Mouse (Mus musculus) adrenal gland, postnatal 10 days (tissue): Measurements from ENCODE around the gene G430095P16Rik. TPM values are rescaled to one million over a fixed set of nuclear protein-coding genes. Genes with fewer than 3 reads are reported as not detected.

Experiments
- DNase-seq: peaks from one replicate; pipeline ENCODE4 v3.0.0; 2021; ENCODE audit warnings: mixed read lengths
- total RNA-seq, 2 experiments: library from RNA; stranded (reverse); gene quantifications; 2 replicates each; pipeline ENCODE4 v1.2.3; 2021

Gene G430095P16Rik
- total RNA-seq, 2 experiments from 2014 or later, result 0.51 to 0.88 TPM

DNA sequence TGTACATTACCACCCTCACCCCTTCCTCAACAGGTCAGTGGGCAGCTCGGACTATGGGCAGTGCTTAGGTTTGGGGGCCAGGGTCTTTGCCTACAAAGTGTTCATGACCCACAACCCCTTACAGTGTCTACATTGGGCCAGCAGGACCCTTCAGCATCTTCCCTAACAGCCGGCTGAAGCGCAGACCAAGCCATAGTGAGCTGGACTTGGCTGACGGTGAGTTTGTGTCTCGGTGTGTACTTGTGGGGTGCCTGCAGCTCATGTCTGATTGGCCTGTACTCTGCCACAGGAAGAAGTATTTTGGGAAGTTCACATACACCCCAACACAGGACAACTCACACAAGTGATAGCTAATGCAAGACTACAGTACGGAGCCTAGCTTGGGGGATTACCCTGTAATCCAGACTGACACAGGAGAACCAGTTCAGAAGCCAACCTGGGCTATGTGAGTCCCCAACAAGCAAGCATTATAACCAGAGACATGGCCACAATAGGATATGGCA is 19.8 kb upstream of the G430095P16Rik start:
- DNase-seq, result no peak

DNA sequence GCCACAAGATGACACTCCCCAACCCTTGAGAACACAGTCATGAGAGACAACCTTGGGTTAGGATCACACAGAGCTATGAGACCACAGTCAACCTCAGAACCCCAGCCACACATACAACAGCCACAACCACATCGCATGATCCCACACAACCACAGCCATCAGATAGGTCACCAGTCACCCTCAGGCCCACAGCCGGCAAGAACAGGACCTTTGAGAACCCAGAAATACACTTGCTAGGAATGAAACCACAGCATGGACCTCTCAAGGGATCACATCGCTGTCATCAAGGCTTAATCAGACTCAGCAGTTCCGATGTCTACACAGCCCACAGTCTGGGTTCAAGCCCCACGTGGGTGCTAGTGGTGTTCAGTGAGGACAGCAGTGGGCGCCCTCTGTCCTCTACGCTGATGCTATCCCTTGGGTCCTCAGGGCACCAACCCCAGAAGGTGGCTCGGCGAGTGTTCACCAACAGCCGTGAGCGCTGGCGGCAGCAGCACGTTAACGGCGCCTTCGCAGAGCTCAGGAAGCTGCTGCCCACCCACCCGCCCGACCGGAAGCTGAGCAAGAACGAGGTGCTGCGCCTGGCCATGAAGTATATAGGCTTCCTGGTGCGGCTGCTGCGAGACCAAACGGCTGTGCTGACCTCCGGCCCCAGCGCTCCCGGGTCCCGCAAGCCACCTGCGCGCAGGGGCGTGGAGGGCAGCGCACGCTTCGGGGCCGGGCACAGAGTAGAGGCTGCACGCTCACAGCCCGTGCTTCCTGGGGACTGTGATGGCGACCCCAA is 19.1 kb upstream of the G430095P16Rik start:
- DNase-seq, result no peak

DNA sequence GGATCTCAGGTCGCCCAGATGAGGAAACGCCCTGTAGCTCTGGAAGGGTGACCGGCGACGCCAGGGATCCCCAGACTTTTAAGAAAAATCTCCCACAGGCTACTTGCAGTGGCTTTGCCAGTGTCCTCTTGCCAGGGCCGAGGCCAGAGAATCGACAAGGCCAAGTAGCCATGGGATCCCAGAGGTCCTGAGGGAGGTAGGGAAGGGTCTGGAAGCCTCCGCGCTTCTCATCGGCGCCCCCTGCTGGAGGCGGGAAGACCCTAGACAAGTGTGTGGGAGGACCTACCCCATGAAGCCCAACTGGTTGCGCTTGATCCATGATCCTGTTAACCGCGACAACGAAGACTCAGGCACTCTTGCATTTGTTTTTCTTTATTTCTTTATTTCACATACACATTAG is 18.5 kb upstream of the G430095P16Rik start:
- peak; percentile 86 for DNase-seq

DNA sequence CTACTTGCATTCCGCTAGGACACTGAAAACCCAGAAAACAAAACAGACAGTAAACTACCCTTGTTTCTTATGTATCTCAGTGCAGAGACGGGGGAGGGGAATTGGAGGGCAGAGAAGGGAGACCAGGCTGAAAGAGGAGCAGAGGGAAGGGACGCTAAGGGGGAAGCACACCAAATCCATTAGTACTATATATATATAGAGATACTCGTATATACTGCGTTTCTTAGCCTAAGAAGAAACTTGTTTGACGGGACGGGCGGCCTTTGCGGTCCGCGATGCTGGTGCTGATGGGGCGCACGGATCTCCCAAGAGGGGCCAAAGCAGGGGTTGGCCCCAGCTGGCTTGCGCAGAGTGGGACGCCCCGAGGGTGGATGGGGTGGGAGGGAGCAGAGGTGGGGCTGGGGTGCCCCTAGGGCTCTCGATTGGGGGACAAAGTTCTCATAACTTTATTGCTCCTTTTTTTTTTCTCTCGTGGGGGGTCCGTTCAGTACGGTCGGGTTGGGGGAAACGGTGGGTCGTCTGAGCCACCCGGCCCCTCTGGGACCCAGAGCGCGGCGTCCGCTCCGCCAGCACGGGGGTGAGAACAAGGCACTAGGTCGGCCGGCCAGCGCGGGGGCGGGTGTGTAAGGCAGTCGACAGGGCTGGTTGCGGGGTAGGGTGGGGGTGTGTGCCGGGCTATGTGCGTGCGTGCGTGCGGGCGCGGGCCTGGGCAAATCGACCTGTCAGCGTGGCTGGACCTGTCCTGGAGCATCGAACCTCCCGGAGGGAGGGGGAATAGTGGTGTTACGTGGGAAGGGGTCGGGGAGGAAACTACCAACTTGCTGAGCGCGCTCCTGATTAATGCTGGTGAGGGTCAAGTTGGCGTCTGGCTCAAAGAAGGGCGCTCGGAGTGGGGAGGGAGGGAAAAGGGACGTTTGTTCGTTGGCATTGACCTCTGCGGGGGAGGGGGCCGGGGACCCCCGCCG is 17.7 kb upstream of the G430095P16Rik start:
- DNase-seq, result peak; percentile 52

DNA sequence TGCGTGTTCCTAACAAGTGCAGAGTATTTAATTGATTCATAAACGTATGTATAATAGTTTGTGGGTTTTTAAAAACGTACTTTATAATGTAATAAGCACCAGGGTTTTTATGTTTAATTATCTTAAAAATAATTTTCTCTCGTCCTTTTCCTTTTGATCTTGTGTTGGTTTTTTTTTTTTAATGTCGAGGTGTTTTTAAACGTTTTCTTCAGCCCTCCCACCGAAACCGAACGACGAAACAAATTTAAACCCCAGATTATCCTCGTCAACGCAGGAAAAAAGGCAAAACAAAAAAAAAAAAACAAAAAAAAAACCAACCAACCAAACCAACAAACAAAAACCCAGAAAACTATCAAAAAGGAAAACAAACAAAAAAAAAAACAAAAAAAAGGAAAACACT is 16.8 kb upstream of the G430095P16Rik start:
- DNase-seq, result no peak

DNA sequence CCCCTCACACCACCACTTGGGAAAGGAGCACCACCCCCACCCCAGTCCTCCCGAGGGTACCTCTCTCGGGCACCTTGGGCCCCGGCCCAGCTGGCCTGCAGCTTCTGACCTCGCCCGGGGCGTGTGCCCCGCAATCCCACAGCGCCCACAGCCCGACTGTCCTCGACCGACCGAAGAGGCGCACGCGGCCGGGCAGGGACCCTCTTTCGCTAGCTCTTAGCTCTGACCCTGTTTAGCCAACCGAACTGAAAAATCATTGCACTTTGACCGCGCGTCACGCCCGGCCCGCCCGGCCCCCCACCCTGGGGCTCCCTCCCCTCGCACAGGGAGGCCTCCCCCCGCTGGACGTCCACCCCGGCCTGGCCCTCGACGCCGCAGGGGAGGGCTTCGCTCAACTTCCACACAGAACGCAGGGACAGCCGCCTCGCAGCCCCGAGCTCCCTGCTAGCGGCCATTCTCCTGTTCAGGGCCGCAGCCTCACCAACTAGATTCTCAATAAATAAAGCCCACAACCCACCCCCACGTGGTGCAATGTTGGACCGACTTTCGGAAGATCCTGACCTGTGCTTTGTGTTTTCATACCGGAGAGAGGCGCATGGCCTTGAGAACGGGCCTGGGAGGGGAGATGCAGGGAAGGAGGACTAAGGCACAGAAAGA is 16.1 kb upstream of the G430095P16Rik start:
- DNase-seq, result peak; percentile 56

DNA sequence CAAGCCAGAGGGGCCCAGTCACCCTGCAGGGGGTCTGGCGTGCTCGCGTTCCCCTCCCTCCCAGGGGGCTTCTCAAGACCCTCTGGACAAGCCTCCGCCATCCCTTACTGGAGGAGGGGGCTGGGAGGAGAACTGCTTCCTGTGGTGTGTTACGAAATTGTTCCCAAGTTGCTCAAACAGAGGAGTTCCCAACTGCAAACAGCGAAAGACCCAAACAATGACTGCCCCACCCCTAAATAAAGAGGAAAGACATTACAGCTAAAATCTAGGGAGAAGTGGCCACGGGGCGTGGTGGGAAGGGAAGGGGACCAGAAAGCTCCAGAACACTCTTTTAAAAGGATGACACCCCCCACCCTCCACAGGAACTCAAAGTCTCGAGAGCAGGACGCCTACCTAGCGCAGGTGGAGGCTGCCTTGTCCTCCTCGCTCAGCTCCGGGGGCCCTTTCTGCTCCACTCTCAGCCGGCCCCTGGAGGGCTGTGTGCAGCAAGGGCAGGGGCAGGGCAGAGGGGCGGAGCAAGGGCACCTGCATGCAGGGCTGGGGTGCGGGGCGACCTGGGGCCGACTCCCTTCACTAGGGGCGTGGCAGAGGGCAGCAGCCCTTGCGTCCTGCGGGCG is 15.4 kb upstream of the G430095P16Rik start:
- no peak for DNase-seq

DNA sequence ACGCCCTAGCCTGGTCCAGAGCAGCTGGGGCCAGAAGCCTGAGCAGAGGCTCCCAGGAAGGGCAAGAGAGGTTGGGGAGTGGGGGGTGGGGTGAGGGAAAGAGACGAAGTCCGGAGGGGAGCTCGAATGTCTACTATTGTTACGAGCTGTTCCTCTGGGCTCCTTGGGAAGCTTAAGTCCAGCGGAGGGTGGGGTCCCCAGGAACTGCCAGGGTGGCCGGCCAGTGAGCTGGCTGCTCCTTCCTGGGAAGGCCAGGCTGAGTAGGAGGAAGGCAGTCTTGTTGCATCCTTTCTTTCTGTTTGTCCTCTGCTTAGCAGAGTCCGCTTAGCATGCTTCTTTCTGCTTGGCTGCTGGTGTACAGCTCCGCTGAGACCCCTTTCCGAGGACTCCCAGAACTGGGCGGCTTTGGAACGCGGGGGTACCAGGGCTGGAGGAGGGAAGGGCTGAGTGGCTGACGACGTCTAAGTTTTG is 14.7 kb upstream of the G430095P16Rik start:
- no peak for DNase-seq

DNA sequence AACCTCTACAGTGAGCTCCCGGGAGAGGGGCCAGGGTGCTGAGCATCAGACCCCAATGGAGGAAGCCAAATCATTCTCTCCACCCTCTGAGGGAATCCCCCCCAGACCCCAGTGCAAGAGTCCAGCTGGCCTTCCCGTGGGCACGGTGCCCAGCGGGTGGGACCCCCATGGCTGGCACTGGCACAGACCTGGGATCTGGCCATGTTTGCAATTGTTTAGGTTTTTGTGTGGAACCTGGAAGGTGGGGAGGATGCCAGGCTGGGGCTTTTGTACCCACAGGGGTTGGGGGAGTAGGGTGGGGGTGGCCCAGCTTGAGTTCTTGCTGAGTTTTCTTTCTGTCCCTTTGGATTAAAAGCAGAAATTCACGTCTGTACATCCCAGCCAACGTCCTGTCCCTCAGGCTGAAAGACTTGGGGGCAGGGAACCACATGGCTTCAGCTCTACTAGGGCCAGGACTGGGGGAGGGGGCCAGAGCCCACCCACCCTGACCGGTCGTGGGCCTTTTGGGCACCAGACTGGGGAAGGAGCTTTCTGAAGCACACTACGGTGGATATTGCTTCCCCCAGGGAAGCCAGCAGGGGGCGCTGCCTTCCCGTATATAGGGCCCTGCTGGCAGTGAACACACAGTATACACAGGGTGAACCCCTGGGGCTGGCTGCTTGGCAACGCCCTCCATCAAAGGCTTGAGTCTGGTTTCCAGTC is 13.9 kb upstream of the G430095P16Rik start:
- DNase-seq, result peak; percentile 91

DNA sequence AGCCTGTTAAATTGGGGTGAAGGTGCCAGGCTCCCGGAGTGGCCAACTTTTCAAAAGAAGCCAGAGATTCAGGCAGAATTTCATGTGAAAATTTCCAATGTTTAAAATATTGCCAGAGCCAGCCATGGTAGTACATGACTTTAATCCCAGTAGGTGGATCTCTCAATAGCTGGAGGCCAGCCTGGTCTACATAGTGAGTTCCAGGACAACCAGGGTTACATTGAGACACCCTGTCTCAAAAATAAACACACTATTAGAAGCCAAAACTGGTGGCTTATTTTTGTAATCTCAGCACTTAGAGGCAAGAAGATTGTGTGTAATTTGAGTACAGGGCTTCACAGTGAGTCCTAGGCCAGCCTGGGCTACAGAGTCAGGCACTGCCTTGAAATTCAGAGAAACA is 12.9 kb upstream of the G430095P16Rik start:
- no peak for DNase-seq

DNA sequence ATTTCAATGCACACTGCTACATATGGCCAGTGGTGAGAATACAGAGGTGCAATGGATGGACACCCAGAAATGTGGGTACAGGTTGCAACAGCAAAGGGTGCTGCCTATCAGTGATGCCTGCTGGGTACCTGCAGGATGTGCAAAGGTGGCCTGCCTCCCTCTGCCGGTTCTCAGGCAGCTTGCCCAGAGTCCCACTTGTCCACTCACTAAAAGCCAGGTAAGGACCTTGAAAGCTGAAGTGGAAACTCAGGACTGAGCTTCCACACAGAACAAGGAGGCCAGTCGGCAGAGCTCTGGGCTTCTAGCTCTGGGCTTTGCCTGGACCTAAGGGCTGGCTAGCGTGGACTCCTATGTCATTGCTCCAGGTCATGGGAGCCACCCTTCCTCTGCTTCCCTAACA is 11.5 kb upstream of the G430095P16Rik start:
- DNase-seq, result no peak

DNA sequence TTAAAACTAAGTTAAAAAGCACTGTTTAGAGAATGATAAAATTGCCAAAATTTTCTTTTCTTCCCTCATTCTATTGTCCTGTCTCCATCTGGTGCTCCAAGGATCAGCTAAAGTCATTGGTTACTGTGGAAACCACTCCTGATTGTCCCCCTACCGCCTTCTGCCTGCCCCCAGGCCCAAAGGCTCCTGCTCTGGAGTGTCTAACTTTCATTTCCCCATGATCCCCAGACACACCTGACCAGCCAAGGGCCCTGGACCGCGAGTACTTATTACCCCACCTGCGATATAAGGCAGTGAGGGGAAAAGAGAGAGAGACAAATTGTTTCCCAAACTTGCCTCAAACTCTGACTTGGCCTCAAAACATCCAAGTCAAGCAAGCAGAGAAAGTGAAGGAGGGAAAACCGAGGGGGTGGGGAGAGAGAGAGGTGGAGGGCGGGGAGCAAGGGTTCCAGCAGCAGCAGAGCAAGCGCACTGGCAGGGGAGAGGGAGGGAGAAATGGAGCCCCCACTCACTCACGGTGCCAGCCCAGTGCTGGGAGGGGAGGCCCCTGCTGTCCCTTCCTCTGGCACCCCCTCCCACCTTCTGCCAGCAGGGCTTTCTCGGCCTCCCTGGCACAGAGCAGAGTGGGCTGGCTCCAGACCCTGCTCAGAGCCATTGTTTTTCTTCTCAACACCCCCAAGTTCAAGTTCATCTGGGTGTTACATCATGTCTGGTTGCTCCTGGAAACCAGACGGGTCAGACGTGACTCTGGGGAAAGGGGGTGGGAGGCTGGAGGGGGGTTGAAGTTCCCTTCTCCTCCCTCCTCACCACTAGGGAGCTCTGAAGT is 10.7 kb upstream of the G430095P16Rik start:
- DNase-seq, result no peak

DNA sequence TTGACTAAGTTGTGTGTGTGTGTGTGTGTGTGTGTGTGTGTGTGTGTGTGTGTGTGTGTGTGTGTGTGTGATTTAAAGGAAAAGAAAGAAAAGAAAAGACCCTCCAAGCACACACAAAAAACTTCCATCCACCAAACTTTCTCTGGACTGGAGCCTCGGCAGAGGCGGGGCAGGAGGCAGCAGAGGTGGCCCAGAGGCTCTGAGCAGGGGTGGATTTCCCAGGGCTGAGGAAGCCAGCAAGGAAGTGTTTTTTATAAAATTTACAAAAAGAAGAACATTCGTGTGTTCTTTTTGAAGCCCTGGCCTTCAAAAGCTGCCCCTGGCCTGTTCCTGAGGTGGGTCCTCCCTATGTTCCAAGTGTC is 10.1 kb upstream of the G430095P16Rik start:
- no peak for DNase-seq

DNA sequence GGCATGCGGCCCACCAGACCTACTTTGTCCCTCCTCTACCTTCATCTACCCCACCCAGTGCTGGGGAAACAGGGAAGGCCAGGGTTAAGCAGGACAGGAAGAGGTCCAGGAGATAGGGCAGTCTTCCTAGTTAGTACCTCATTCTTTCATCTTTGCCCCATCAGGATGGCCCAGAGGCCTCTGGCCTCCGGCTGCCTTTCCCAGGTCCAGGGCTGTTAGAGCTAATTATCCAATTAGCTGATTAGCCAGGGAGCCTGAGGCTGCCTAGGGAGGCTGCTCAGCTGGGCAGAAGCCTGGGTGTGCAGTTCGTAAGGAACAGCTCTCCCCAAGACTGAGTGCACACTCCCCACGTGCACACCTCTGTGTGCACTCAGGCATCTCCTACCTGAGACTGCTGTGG is 9.4 kb upstream of the G430095P16Rik start:
- DNase-seq, result no peak

DNA sequence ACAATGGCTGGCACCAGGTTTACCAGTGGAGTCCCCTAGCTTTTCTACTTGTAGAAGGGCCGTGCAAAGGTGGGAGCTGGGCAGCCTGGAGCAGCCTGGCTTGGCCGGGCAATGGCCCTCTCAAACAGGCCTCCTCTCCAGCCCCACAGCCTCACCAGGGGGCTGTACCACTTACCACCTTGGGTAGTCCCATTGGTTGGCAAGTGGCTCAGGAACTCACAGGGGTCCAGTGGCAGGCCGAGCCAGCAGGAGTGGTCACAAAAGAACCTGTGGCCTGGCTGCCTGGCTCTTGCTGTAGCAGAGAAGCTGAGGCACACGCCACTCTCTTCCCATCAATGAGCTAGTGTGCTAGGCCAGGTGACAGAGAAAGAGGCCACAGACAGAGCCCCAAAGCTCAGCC is 8.6 kb upstream of the G430095P16Rik start:
- no peak for DNase-seq

DNA sequence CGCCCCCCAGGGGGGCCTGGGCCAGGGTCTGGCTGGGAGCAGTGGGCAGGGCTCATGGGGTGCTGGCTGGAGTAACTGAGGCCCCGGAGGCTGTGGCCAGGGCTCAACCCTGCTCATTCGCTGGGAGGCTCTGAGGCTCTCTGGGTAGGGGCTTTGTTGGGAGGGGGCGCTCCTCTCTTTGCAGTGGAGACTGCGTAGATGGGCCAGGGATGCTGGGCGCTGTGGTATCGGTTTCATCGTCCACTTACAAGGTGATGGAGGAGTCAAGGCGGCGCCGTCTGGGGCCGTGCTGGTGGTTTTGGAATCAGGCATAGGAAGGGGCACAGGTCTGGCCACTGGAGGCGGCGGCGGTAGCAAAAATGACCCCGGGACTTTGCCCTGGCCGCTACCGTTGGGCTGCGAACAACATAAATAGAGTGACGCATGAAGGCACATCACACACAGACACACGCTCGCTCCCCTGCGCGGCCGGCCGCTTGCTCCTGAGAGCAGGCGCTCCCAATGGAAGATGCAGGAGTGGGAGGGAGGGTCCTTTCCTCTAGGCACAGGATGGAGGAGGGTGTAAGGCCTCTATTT is 6.8 kb upstream of the G430095P16Rik start:
- no peak for DNase-seq

DNA sequence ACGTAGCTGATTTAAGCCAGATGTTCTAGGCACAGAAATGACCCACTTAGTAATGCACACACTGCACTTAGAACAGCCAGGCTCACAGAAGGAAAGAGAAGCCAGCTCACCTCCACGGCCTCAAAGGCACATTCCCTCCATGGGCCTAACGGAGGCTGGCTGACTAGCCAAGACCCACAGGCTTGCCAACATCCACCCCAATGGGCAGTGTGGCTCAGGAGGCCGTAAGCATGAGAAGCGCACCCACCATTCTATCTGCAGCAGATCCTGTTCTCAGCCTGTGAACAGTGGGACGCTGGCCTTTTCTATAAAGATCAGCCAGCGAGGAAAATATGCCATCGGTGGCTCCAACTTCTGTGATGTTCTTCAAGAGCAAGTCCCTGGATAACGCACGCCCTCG is 6.0 kb upstream of the G430095P16Rik start:
- no peak for DNase-seq

DNA sequence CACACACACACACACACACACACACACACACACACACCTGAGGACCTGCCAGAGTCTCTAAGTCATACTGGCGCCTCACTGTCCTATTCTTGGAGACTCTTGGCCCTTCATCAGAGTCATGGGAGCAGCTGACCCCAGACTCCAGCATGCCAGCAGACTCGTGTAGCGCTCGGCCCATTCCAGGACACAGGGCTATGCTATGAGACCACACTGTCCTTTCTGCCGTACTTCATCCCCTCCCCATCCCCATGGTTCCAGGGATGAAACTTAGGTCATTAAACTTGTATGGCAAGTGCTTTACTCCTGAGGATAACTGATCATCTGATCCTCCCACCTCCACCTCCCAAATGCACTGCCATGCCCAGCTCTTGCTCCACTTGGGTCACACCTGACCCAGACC is 4.3 kb upstream of the G430095P16Rik start:
- DNase-seq, result no peak

DNA sequence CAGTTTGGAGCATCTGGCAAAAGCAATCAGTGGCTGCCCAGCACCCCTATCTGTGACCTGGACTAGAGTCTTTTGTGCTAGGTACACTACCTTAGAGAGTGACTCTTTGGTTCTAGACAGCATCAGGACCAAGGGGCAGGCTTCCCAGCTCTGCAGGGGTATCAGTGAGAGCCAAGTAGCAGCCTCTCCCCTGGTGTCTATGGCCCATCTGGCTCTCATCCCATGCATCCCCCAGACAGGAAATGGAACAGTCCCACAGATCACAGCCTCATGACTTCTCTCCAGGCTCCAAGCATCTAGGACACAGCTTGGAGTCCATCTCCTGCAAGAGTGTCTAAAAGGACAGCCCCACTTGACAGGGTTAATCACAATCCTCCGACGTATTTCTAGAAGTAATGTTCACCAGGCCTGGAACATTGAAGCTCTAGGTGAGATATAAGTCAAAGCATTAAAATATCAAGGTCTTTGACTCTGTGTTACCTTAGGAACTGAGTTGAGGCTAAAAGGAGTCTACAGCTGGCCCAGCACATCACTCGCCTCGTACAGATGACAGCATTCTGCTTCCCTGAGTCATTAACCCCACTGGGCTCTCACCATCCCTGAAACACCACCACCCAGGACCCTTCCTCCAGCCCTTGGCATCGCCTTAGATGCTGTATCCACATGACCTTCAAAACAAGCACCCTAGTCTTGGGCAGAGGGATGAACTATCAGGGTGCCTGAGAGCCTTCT is 3.7 kb upstream of the G430095P16Rik start:
- DNase-seq, result no peak

DNA sequence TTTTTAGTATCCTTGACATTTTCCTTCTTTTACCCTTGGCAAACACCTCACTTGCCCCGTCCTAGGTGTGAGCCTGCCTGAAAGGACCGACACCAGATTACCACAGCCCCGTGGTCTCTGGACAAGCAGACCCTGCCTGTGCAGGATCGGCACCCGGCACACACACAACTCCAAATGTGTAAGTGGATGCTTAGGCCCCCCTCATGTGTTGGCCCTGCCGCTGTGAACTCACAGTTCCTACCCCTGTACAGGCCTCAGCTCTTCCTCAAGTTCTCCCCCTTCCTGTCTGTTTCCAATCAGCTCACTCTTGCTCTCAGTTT is 317 bp upstream of the G430095P16Rik start:
- DNase-seq, result no peak
